Mouse (Mus musculus) limb, embryonic 10.5 days (tissue): ENCODE measurements around the gene Spen. TPM values are rescaled to one million over a fixed set of nuclear protein-coding genes. Genes with fewer than 3 reads are reported as not detected.
"Not testable (repeated sequence)": the region's sequence is repeated elsewhere in the genome, so short reads cannot be mapped to it uniquely, and the experiment has no call there.

Experiments
- DNase-seq: peaks from one replicate; pipeline ENCODE4 v3.0.0-alpha.2; 2017; ENCODE audit warnings: low spot score
- H3K27ac ChIP-seq: fragments of 300-500 bp; sonication (generic); 2 replicates; pipeline ENCODE4 v1.5.1; 2016; ENCODE audit warnings: mild to moderate bottlenecking
- H3K27me3 ChIP-seq: fragments of 300-500 bp; sonication (generic); 2 replicates; pipeline ENCODE4 v1.6.1; 2016; ENCODE audit warnings: low read depth, mild to moderate bottlenecking; ENCODE audit not compliant: poor library complexity, severe bottlenecking
- H3K36me3 ChIP-seq: fragments of 300-500 bp; sonication (generic); 2 replicates; pipeline ENCODE4 v1.6.1; 2016; ENCODE audit warnings: mild to moderate bottlenecking, moderate library complexity
- H3K4me1 ChIP-seq: fragments of 300-500 bp; sonication (generic); 2 replicates; pipeline ENCODE4 v1.6.1; 2016
- H3K4me3 ChIP-seq: fragments of 300-500 bp; sonication (generic); 2 replicates; pipeline ENCODE4 v1.5.1; 2016; ENCODE audit warnings: mild to moderate bottlenecking, moderate library complexity
- H3K9me3 ChIP-seq: fragments of 300-500 bp; sonication (generic); replicated peaks from 2 replicates; pipeline ENCODE4 v1.6.1; 2016; ENCODE audit warnings: mild to moderate bottlenecking
- WGBS: fragments of 180-500 bp; shearing (Covaris S2); methylation state at CpG from one replicate; pipeline ENCODE4 v1.1.7; 2016; 5-methylcytosine and 5-hydroxymethylcytosine counted together
- polyA plus RNA-seq: library from polyadenylated mRNA; unstranded; fragments of >200 nt; fragmentation: Nextera tagmentation; extraction: Ambion mirVana; gene quantifications from 2 replicates; pipeline ENCODE4 v1.2.1, GENCODE M21; 2016

Spen gene
- polyA plus RNA-seq, 1 experiment from 2014 or later: 11.5 TPM

GRCm38 (mm10) chr4:141554255-141554865, 16.0 kb upstream of the Spen start:
- not testable (repeated sequence) for H3K27ac ChIP-seq, H3K36me3 ChIP-seq, H3K4me3 ChIP-seq, H3K9me3 ChIP-seq, DNase-seq, H3K27me3 ChIP-seq
- H3K4me1 ChIP-seq: peaks cover 33% of the 10 kb centered on the region
- WGBS: 95% methylated on average over 8 of the region's 9 CpGs

- no peaks in the 10 kb centered on the region for H3K27me3 ChIP-seq
- no peaks in the 10 kb centered on the region for H3K9me3 ChIP-seq
- peak overlapping the region; percentile 27 for H3K4me3 ChIP-seq
- no peaks in the 10 kb centered on the region for H3K36me3 ChIP-seq
- H3K27ac ChIP-seq: peak overlapping the region; percentile 58; the same call in 1 of the 2 replicates
- 31% methylated on average over 2 of the region's 2 CpGs for WGBS
- peak; percentile 40 for DNase-seq
- H3K4me1 ChIP-seq: peaks cover 23% of the 10 kb centered on the region
Measured at GRCm38 (mm10) chr4:141552484-141552883, 14.1 kb upstream of the Spen start.

- Histone ChIP-seq H3K4me1 (peaks cover 30% of the 10 kb centered on the region), H3K27me3 (no peaks in the 10 kb centered on the region), H3K9me3 (no peaks in the 10 kb centered on the region), H3K4me3 (peak overlapping the region; percentile 79), H3K36me3 (no peaks in the 10 kb centered on the region), H3K27ac (peak overlapping the region; percentile 99)
- 32% methylated on average over 9 of the region's 9 CpGs for WGBS
- DNase-seq: no peak
Measured at GRCm38 (mm10) chr4:141547299-141547698, 8.9 kb upstream of the Spen start.

- peak; percentile 93 for DNase-seq
- WGBS: under 1% methylated on average over 92 of the region's 98 CpGs
- Histone ChIP-seq H3K4me1 (peaks cover 23% of the 10 kb centered on the region), H3K9me3 (no peaks in the 10 kb centered on the region), H3K27ac (peak overlapping the region; percentile 99), H3K4me3 (peak overlapping the region; percentile 79), H3K36me3 (no peaks in the 10 kb centered on the region), H3K27me3 (no peaks in the 10 kb centered on the region)
Measured at GRCm38 (mm10) chr4:141546334-141547200, 8.2 kb upstream of the Spen start.

GRCm38 (mm10) chr4:141545743-141546333, 7.4 kb upstream of the Spen start:
- under 1% methylated on average over 56 of the region's 56 CpGs for WGBS
- H3K27ac ChIP-seq: peak overlapping the region; percentile 99
- DNase-seq: peak; percentile 100
- peaks cover 20% of the 10 kb centered on the region for H3K4me1 ChIP-seq
- H3K9me3 ChIP-seq: no peaks in the 10 kb centered on the region
- peak overlapping the region; percentile 79 for H3K4me3 ChIP-seq
- H3K27me3 ChIP-seq: no peaks in the 10 kb centered on the region
- no peaks in the 10 kb centered on the region for H3K36me3 ChIP-seq

GRCm38 (mm10) chr4:141545071-141545742, 6.8 kb upstream of the Spen start:
- peak overlapping the region; percentile 79 for H3K4me3 ChIP-seq
- peaks cover 20% of the 10 kb centered on the region for H3K4me1 ChIP-seq
- peak; percentile 76 for DNase-seq
- WGBS: under 1% methylated on average over 45 of the region's 45 CpGs
- no peaks in the 10 kb centered on the region for H3K27me3 ChIP-seq
- H3K9me3 ChIP-seq: no peaks in the 10 kb centered on the region
- H3K36me3 ChIP-seq: no peaks in the 10 kb centered on the region
- H3K27ac ChIP-seq: peak overlapping the region; percentile 99

- no peaks in the 10 kb centered on the region for H3K27me3 ChIP-seq
- H3K27ac ChIP-seq: 0 out of 2 replicates have a peak overlapping the region, but pooled peaks have one; percentile 99
- H3K4me3 ChIP-seq: peak overlapping the region; percentile 79
- no peaks in the 10 kb centered on the region for H3K36me3 ChIP-seq
- 43% methylated on average over 2 of the region's 2 CpGs for WGBS
- H3K4me1 ChIP-seq: peaks cover 21% of the 10 kb centered on the region
- no peaks in the 10 kb centered on the region for H3K9me3 ChIP-seq
- DNase-seq: no peak
Measured at GRCm38 (mm10) chr4:141544536-141544935, 6.1 kb upstream of the Spen start.

- peaks cover 27% of the 10 kb centered on the region for H3K4me1 ChIP-seq
- no peaks in the 10 kb centered on the region for H3K36me3 ChIP-seq
- H3K9me3 ChIP-seq: no peaks in the 10 kb centered on the region
- 72% methylated on average over 3 of the region's 3 CpGs for whole genome bisulfite sequencing
- no peak overlapping the region for H3K4me3 ChIP-seq
- DNase-seq: no peak
- H3K27ac ChIP-seq: no peak overlapping the region
- no peaks in the 10 kb centered on the region for H3K27me3 ChIP-seq
Measured at GRCm38 (mm10) chr4:141543593-141543992, 5.2 kb upstream of the Spen start.

GRCm38 (mm10) chr4:141541851-141542250, 3.5 kb upstream of the Spen start:
- Histone ChIP-seq H3K9me3 (no peaks in the 10 kb centered on the region), H3K4me3 (no peak overlapping the region), H3K27me3 (no peaks in the 10 kb centered on the region), H3K4me1 (peaks cover 23% of the 10 kb centered on the region), H3K27ac (no peak overlapping the region), H3K36me3 (no peaks in the 10 kb centered on the region)
- 47% methylated on average over 7 of the region's 7 CpGs for WGBS
- no peak for DNase-seq

GRCm38 (mm10) chr4:141540844-141541243, 2.4 kb upstream of the Spen start:
- H3K4me1 ChIP-seq: peaks cover 33% of the 10 kb centered on the region
- WGBS: 76% methylated on average over 3 of the region's 3 CpGs
- H3K36me3 ChIP-seq: no peaks in the 10 kb centered on the region
- H3K9me3 ChIP-seq: no peaks in the 10 kb centered on the region
- H3K27ac ChIP-seq: no peak overlapping the region
- H3K27me3 ChIP-seq: no peaks in the 10 kb centered on the region
- H3K4me3 ChIP-seq: no peak overlapping the region
- no peak for DNase-seq

- WGBS: 51% methylated on average over 12 of the region's 12 CpGs
- Histone ChIP-seq H3K9me3 (no peaks in the 10 kb centered on the region), H3K36me3 (no peaks in the 10 kb centered on the region), H3K4me3 (peak overlapping the region; percentile 98), H3K27me3 (no peaks in the 10 kb centered on the region), H3K27ac (peak overlapping the region; percentile 96), H3K4me1 (peaks cover 34% of the 10 kb centered on the region)
- no peak for DNase-seq
Measured at GRCm38 (mm10) chr4:141539213-141539767, 893 bp upstream of the Spen start.

GRCm38 (mm10) chr4:141537706-141538407, 540 bp downstream of the Spen start:
- H3K36me3 ChIP-seq: no peaks in the 10 kb centered on the region
- H3K27ac ChIP-seq: peak overlapping the region; percentile 96
- no peaks in the 10 kb centered on the region for H3K27me3 ChIP-seq
- no peaks in the 10 kb centered on the region for H3K9me3 ChIP-seq
- peak overlapping the region; percentile 98 for H3K4me3 ChIP-seq
- WGBS: under 1% methylated on average over 98 of the region's 101 CpGs
- peak; percentile 59 for DNase-seq
- peaks cover 36% of the 10 kb centered on the region for H3K4me1 ChIP-seq
